Mouse (Mus musculus): ENCODE data around the gene Gabrb3. TPM values are rescaled to one million over a fixed set of nuclear protein-coding genes. Genes with fewer than 3 reads are reported as not detected.

The Gabrb3 gene
- 49.2 and 52.4 TPM in 2 replicates for polyA plus RNA-seq (2012; rRNA removed)

- TF ChIP-seq POLR2A (IDR thresholded peaks at IDR 0.05; ENCODE audit: borderline replicate concordance, insufficient read depth, low read length) (no peak), CTCF (IDR thresholded peaks at IDR 0.05; ENCODE audit: borderline replicate concordance, insufficient read depth, low read depth, low read length) (no peak)
- H3K4me3 ChIP-seq (replicated peaks; ENCODE audit: insufficient read depth, low read depth, low read length) = no peak within 1 kb of the TSS
- DNase-seq = no peak
- H3K27me3 ChIP-seq (ENCODE audit: control insufficient read depth, insufficient read depth, low read length) = no peaks in the 10 kb centered on the region
- H3K27ac ChIP-seq (ENCODE audit: insufficient read depth, low read length) = no peak within 1 kb of the TSS
- 86% methylated on average over 2 of the region's 2 CpGs for WGBS
- no peaks in the 10 kb centered on the region for H3K4me1 ChIP-seq (ENCODE audit: control insufficient read depth, insufficient read depth, low read length)
Measured at GRCm38 (mm10) chr7:57419392-57419791, at the start of gene Gabrb3. Gene Gabrb3 (plus strand): TSS chr7:57419692.

- H3K27ac ChIP-seq (ENCODE audit: insufficient read depth, low read length) = no peak overlapping the region
- no peaks in the 10 kb centered on the region for H3K4me1 ChIP-seq (ENCODE audit: control insufficient read depth, insufficient read depth, low read length)
- H3K27me3 ChIP-seq (ENCODE audit: control insufficient read depth, insufficient read depth, low read length) = no peaks in the 10 kb centered on the region
- WGBS = 19% methylated on average over 4 of the region's 4 CpGs
- TF ChIP-seq POLR2A (IDR thresholded peaks at IDR 0.05; ENCODE audit: borderline replicate concordance, insufficient read depth, low read length) = no peak
- peak; percentile 18; the same call in 1 of the 2 replicates for TF ChIP-seq CTCF (IDR thresholded peaks at IDR 0.05; ENCODE audit: borderline replicate concordance, insufficient read depth, low read depth, low read length)
- no peak overlapping the region for H3K4me3 ChIP-seq (replicated peaks; ENCODE audit: insufficient read depth, low read depth, low read length)
- peak in 1 of 2 experiments; percentile 3 for DNase-seq
Measured at GRCm38 (mm10) chr7:57384112-57384511, 35.4 kb upstream of the Gabrb3 start.

- TF ChIP-seq POLR2A (IDR thresholded peaks at IDR 0.05; ENCODE audit: borderline replicate concordance, insufficient read depth, low read length) (no peak), CTCF (IDR thresholded peaks at IDR 0.05; ENCODE audit: borderline replicate concordance, insufficient read depth, low read depth, low read length) (no peak)
- H3K4me3 ChIP-seq (replicated peaks; ENCODE audit: insufficient read depth, low read depth, low read length) = peak within 1 kb of the TSS; percentile 13
- H3K4me1 ChIP-seq (ENCODE audit: control insufficient read depth, insufficient read depth, low read length) = no peaks in the 10 kb centered on the region
- WGBS = 1% methylated on average over 71 of the region's 71 CpGs
- DNase-seq = peak; percentile 11 to 15
- no peaks in the 10 kb centered on the region for H3K27me3 ChIP-seq (ENCODE audit: control insufficient read depth, insufficient read depth, low read length)
- H3K27ac ChIP-seq (ENCODE audit: insufficient read depth, low read length) = no peak within 1 kb of the TSS
Measured at GRCm38 (mm10) chr7:57386517-57387340, 32.8 kb upstream of the Gabrb3 start, which contains the start of gene Gabrg3. Gene Gabrg3 (minus strand): TSS chr7:57387188.

- no peak for TF ChIP-seq POLR2A (IDR thresholded peaks at IDR 0.05; ENCODE audit: borderline replicate concordance, insufficient read depth, low read length)
- no peak for TF ChIP-seq CTCF (IDR thresholded peaks at IDR 0.05; ENCODE audit: borderline replicate concordance, insufficient read depth, low read depth, low read length)
- WGBS = 21% methylated on average over 6 of the region's 6 CpGs
- DNase-seq = no peak
- no peak overlapping the region for H3K4me3 ChIP-seq (replicated peaks; ENCODE audit: insufficient read depth, low read depth, low read length)
- H3K27ac ChIP-seq (ENCODE audit: insufficient read depth, low read length) = no peak overlapping the region
- H3K27me3 ChIP-seq (ENCODE audit: control insufficient read depth, insufficient read depth, low read length) = no peaks in the 10 kb centered on the region
- no peaks in the 10 kb centered on the region for H3K4me1 ChIP-seq (ENCODE audit: control insufficient read depth, insufficient read depth, low read length)
Measured at GRCm38 (mm10) chr7:57387341-57387654, 32.2 kb upstream of the Gabrb3 start.

GRCm38 (mm10) chr7:57390046-57390445 lies 29.4 kb upstream of the Gabrb3 start:
- H3K4me1 ChIP-seq (ENCODE audit: control insufficient read depth, insufficient read depth, low read length) = no peaks in the 10 kb centered on the region
- no peaks in the 10 kb centered on the region for H3K27me3 ChIP-seq (ENCODE audit: control insufficient read depth, insufficient read depth, low read length)
- DNase-seq = no peak
- H3K4me3 ChIP-seq (replicated peaks; ENCODE audit: insufficient read depth, low read depth, low read length) = no peak overlapping the region
- no peak for TF ChIP-seq POLR2A (IDR thresholded peaks at IDR 0.05; ENCODE audit: borderline replicate concordance, insufficient read depth, low read length)
- TF ChIP-seq CTCF (IDR thresholded peaks at IDR 0.05; ENCODE audit: borderline replicate concordance, insufficient read depth, low read depth, low read length) = no peak
- H3K27ac ChIP-seq (ENCODE audit: insufficient read depth, low read length) = no peak overlapping the region
- WGBS = 50% methylated on average over 4 of the region's 4 CpGs

GRCm38 (mm10) chr7:57393551-57393950 lies 25.9 kb upstream of the Gabrb3 start:
- Histone ChIP-seq H3K27me3 (ENCODE audit: control insufficient read depth, insufficient read depth, low read length) (no peaks in the 10 kb centered on the region), H3K27ac (ENCODE audit: insufficient read depth, low read length) (no peak overlapping the region), H3K4me3 (replicated peaks; ENCODE audit: insufficient read depth, low read depth, low read length) (no peak overlapping the region), H3K4me1 (ENCODE audit: control insufficient read depth, insufficient read depth, low read length) (no peaks in the 10 kb centered on the region)
- 73% methylated on average over 4 of the region's 4 CpGs for WGBS
- DNase-seq = no peak
- no peak for TF ChIP-seq CTCF (IDR thresholded peaks at IDR 0.05; ENCODE audit: borderline replicate concordance, insufficient read depth, low read depth, low read length)

- H3K4me1 ChIP-seq (ENCODE audit: control insufficient read depth, insufficient read depth, low read length) = no peaks in the 10 kb centered on the region
- H3K27ac ChIP-seq (ENCODE audit: insufficient read depth, low read length) = no peak overlapping the region
- no peaks in the 10 kb centered on the region for H3K27me3 ChIP-seq (ENCODE audit: control insufficient read depth, insufficient read depth, low read length)
- 18% methylated on average over 4 of the region's 4 CpGs for WGBS
- no peak for TF ChIP-seq CTCF (IDR thresholded peaks at IDR 0.05; ENCODE audit: borderline replicate concordance, insufficient read depth, low read depth, low read length)
- TF ChIP-seq POLR2A (IDR thresholded peaks at IDR 0.05; ENCODE audit: borderline replicate concordance, insufficient read depth, low read length) = no peak
- H3K4me3 ChIP-seq (replicated peaks; ENCODE audit: insufficient read depth, low read depth, low read length) = no peak overlapping the region
- DNase-seq = no peak
Measured at GRCm38 (mm10) chr7:57411163-57411562, 8.3 kb upstream of the Gabrb3 start.

- H3K27me3 ChIP-seq (ENCODE audit: control insufficient read depth, insufficient read depth, low read length) = no peaks in the 10 kb centered on the region
- TF ChIP-seq POLR2A (IDR thresholded peaks at IDR 0.05; ENCODE audit: borderline replicate concordance, insufficient read depth, low read length) = no peak
- no peak for TF ChIP-seq CTCF (IDR thresholded peaks at IDR 0.05; ENCODE audit: borderline replicate concordance, insufficient read depth, low read depth, low read length)
- no peak overlapping the region for H3K27ac ChIP-seq (ENCODE audit: insufficient read depth, low read length)
- 32% methylated on average over 1 of the region's 1 CpGs for WGBS
- no peak overlapping the region for H3K4me3 ChIP-seq (replicated peaks; ENCODE audit: insufficient read depth, low read depth, low read length)
- no peak for DNase-seq
- H3K4me1 ChIP-seq (ENCODE audit: control insufficient read depth, insufficient read depth, low read length) = no peaks in the 10 kb centered on the region
Measured at GRCm38 (mm10) chr7:57412896-57413295, 6.6 kb upstream of the Gabrb3 start.
